Mouse (Mus musculus): ENCODE measurements at regions not wholly inside any gene's neighbourhood (a gene's known extent, or its start where the extent isn't known, plus 50 kb on each side); places are given as distances from the start of the nearest gene placed in this dataset.

DNA sequence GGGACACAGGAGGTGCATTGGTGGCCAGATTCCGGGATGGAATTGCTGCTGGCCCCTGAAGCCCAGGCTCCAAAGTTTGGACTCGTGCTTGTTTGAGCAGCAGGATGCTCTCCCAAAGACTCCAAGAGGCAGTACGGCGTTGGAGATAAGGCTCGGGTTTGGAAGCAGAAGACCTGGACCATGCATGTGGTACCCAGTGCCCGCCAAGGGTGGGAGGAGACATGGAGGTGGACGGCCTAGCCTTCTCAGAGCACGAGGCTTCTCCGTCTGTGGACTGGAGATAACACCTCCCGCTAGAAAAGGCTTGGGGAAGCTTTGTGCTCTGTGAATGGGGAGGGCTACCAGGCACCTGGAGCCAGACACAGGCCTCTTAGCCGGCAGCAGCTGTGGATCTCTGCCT lies 271.7 kb downstream of the Rps6kc1 start:
- no peak for DNase-seq (ENCODE audit: extremely low spot score)

- no peak for DNase-seq (ENCODE audit: extremely low spot score)
Measured at GRCm38 (mm10) chr1:190634935-190635334, 276.6 kb downstream of the Rps6kc1 start.

DNA sequence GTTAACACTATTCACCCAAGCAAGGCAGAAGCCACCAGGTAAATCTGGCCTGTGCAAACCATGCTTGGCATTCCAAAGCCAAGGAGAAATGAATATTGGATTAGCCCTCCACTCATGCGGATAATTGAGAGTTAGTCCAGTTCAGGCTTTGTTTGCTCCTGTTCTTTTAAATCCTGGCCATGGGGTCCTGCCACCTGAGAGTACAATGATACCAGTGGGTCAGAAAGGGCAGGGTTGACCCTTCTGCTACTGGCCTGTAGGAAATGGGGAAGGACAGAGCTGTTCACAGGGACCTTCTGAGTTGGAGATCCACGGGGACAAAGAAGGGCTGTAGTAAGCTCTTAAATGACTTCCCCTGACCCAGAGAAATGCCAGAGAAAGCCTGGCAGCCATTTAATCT lies 279.9 kb downstream of the Rps6kc1 start:
- DNase-seq (ENCODE audit: extremely low spot score): no peak

DNA sequence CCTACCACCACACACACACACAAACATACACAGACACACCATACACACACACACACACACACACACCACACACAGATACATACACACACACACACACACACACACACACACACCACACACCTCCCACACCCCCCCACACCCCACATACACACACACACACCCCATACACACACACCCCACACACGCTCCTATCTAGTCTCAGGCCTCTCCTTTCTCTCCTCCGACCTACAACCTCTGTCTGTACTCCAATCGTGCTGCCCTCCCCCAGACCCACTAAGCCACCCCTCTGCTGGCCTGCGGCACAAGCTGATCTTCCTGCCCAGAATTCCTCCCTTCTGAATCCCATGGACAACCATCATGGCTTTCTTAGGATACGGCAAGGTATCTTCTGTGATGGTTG lies 281.4 kb downstream of the Rps6kc1 start:
- DNase-seq (ENCODE audit: extremely low spot score): no peak

- no peak for DNase-seq (ENCODE audit: extremely low spot score)
Measured at GRCm38 (mm10) chr1:190623916-190624315, 287.7 kb downstream of the Rps6kc1 start.

GRCm38 (mm10) chr1:190600425-190600824 lies 311.1 kb downstream of the Rps6kc1 start:
- DNase-seq (ENCODE audit: extremely low spot score): no peak

DNA sequence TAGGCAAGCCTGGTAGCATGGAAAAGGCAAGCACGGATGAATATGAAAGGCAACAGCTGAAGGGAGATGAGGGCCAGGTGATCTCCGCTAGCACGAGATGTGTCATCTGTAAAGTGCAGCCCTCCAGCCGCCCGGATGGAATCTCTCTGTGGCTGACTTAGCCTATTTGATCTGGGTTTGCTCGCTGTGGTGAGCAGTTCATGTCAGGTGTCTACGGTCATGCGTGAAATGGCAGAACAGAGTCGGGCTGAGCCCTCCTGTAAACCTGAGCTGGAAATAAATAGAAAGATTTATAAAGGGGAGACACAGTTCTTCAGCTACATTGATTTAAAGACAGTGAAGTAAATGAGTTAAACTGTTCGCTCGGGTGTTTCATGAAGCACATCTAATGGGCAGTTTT lies 311.9 kb downstream of the Rps6kc1 start:
- no peak for DNase-seq (ENCODE audit: extremely low spot score)

GRCm38 (mm10) chr1:190596209-190596608 lies 315.4 kb downstream of the Rps6kc1 start:
- no peak for DNase-seq (ENCODE audit: extremely low spot score)

GRCm38 (mm10) chr1:190591621-190592020 lies 319.9 kb downstream of the Rps6kc1 start:
- no peak for DNase-seq (ENCODE audit: extremely low spot score)

- no peak for DNase-seq (ENCODE audit: extremely low spot score)
Measured at GRCm38 (mm10) chr1:190589586-190589985, 322.0 kb downstream of the Rps6kc1 start.

GRCm38 (mm10) chr1:190583272-190583671 lies 328.3 kb downstream of the Rps6kc1 start:
- DNase-seq (ENCODE audit: extremely low spot score): no peak

GRCm38 (mm10) chr1:190580653-190581052 lies 330.9 kb downstream of the Rps6kc1 start:
- no peak for DNase-seq (ENCODE audit: extremely low spot score)

GRCm38 (mm10) chr1:190570981-190571380 lies 340.6 kb downstream of the Rps6kc1 start:
- DNase-seq (ENCODE audit: extremely low spot score): no peak

DNA sequence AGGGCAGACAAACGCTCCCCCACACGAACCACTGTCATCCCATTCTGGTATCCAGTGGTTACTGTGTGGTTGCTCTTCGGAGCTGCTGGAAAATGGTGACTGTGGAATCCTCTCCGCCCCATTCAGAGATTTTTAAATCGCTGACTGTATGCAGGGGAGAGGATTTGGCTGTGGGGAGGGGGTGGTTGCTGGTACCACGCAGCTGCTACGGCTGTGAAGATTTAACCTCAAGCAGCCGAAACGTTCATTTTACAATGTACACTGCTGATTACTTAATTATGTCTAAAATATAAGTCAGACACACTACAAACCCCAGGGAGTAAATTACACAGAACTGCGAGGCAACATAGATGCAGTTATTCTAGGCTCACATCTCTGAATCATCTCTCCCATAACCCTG lies 341.0 kb downstream of the Rps6kc1 start:
- no peak for DNase-seq (ENCODE audit: extremely low spot score)

DNA sequence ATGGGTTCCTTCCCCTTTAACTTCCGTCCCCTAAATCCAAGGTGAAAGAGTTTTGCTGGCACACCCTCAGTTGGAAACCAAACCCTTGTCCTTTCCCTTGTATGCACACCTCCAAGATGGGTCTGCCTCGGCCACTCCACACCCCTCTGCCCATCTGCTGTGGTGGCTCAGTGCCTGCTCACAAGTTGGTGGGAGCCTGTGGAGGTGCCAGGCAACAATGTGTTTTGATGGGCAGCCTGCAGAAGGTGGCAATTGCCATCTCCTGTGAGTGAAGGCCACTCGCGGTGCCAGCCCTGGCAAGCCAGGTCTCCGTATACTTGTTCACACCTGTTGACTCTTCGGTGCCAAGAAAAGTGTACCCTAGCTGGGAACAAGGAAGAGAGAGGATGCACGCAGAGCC lies 344.8 kb downstream of the Rps6kc1 start:
- DNase-seq (ENCODE audit: extremely low spot score): no peak

- DNase-seq (ENCODE audit: extremely low spot score): peak; percentile 9
Measured at GRCm38 (mm10) chr1:190562865-190563457, 348.6 kb downstream of the Rps6kc1 start.

DNA sequence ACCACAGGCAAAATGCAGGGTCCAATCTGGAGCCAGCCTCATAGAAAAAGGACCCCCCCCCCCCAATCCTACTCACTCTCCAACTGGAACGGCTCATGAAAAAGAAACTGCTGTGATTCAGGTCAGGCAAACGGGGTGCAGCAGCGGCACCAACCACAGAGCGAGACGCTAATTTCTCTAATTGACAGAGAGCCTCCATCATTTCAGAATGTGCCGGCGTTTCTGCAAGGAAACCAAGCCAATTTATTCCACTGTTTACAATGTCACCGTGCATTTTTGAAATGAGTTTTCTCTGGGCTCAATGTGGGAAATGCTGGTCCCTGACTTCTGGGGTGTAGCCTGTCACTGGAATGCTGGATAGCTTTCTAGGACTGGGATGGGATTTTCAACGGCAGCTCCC lies 351.5 kb downstream of the Rps6kc1 start:
- no peak for DNase-seq (ENCODE audit: extremely low spot score)

DNA sequence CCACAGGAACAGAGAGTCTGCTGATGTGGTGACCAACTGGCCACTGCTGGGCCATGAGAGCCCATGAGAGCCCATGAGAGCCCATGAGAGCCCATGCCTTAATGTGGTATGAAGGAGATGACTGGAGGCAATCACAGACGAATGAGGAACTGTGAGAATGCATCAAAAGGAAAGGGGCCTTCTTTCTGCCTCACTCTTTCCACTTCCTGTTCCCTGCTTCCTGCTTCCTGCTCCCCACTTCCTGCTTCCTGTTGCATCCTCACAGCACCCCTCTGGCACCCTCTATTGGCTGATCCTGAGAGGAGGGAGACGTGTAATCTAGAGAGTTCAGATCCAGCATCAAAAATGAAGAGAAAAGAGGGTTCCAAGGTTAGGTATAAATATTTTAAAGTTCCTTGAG lies 369.7 kb downstream of the Rps6kc1 start:
- peak; percentile 48 for DNase-seq (ENCODE audit: extremely low spot score)

DNA sequence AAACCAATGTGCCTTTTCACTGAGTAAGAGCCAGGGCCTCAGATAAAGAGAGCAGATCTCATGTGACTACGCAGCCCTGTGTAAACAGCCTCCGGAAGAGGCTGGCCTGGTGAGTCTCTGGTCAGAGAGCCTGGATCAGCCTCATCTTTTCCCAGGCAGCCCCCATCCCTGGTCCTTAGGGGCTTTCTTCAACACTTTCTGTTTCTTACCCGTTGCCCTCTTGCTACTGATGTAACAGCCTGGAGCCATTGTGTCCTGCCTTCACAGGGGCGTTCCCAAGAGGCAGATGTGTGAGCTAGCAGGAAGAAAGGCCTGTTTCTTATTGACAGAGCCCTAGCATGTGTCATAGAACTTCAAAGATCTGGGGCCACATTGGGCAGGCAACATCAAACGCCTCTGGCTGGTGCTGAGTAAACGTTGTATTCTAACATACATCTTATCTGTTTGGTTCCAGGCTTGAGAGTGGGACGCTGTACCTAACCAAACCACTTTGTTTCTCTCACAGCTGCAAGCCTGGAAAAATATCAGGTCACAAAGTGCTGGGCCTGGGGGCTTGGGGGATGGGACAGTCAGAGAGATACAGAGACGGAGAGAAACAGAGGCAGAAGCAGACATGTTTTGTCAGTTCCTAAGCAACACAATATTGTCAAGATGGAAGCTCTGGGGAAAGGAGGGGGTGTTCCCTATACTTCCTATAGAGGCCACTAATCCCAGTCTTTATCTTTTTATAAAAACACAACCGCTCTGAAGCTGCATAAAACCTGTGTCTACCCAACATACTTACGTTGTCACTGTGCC lies 362.6 kb upstream of the Prox1 start:
- peak; percentile 68 for DNase-seq (ENCODE audit: extremely low spot score)

GRCm38 (mm10) chr1:190531224-190531623 lies 360.7 kb upstream of the Prox1 start:
- DNase-seq (ENCODE audit: extremely low spot score): no peak

GRCm38 (mm10) chr1:190530079-190530478 lies 359.6 kb upstream of the Prox1 start:
- no peak for DNase-seq (ENCODE audit: extremely low spot score)

- DNase-seq (ENCODE audit: extremely low spot score): no peak
Measured at GRCm38 (mm10) chr1:190527545-190528137, 357.1 kb upstream of the Prox1 start.

DNA sequence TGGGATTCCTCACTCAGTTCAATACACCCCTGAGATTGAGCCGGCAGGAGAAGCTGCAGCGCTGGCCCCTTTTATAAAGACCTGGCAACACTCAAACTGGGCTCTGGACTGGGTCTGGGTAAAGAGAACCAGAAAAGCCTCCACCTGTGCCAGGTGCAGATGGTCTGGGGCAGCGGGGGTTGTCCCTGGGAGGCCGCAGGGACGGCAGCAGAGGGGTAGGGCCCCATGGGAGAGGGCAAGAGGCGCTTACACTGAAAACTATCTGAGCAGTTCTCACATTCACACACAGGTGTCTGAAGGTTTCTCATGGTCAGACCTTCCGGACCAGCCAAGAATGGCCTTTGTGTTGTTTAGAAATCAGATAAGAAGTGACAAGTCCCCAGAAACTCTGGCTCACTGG lies 356.1 kb upstream of the Prox1 start:
- no peak for DNase-seq (ENCODE audit: extremely low spot score)

Measured in embryo, embryonic 9.5 days (tissue).